Mouse (Mus musculus) A20 (cell line): ENCODE results near the gene Ctcf.

ENCODE experiments used
- DNase-seq: peaks from one replicate; pipeline ENCODE4 v3.0.0-alpha.2; 2011; ENCODE audit warnings: low read depth, low spot score

The Ctcf gene

GRCm38 (mm10) chr8:105617451-105618278 lies 18.7 kb upstream of the Ctcf start:
- no peak for DNase-seq

GRCm38 (mm10) chr8:105618279-105618634 lies 18.1 kb upstream of the Ctcf start:
- no peak for DNase-seq

GRCm38 (mm10) chr8:105618892-105619591 lies 17.3 kb upstream of the Ctcf start:
- DNase-seq: no peak

GRCm38 (mm10) chr8:105620211-105620610 lies 16.2 kb upstream of the Ctcf start:
- no peak for DNase-seq

DNA sequence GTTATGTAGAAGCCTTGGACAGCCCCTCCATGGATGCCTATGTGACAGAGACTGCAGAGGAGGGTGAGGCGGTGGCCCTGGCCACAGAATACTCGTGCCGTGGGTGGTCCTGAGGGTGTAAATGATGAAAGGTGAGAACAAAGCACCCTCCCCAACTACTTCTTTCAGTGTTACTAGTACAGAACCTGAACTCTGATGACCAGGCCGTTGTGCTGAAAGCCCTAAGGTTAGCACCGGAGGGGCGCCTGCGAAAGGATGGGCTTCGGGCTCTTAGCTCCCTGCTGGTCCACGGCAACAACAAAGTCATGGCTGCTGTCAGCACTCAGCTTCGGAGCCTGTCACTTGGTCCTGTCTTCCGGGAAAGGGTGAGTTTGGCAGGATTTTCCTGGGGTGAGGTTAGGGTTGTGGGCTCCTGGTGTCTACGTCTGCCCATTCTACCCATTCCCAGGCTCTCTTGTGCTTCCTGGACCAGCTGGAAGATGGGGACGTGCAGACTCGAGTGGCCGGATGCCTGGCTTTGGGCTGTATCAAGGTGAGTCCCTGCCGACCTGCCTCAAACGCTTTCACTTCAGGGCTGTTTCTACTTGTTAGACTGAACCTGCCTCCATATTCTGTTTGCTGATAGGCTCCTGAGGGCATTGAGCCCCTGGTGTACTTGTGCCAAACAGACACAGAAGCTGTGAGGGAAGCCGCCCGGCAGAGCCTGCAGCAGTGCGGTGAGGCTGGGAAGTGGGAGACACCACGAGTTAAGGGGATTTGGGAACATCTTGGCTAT lies 15.2 kb upstream of the Ctcf start:
- DNase-seq: no peak

- no peak for DNase-seq
These were observed 14.5 kb upstream of the Ctcf start for GRCm38 (mm10) chr8:105621841-105622240.

- peak; percentile 98 for DNase-seq
These were observed 13.9 kb upstream of the Ctcf start for GRCm38 (mm10) chr8:105622421-105622920.

DNA sequence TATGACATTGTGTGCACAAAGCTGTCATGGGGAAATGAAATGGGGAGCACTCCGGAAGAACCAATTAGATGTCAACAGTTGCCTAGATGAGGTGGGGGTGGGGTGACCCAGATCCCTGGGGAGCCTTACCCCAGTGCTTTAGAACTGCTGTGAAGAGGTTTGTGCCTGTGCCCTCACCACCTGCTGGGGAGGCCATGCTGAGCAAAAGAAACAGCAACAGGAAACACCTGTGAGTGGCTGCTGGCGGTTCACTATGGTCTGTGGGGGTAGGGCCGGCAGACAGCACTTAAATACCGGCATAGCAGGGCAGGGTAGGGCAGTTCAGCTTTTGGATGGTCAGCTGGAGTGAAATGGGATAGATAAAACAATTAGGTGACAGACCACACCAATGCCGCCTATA lies 13.2 kb upstream of the Ctcf start:
- peak; percentile 99 for DNase-seq

- DNase-seq: peak; percentile 64
These were observed 12.6 kb upstream of the Ctcf start for GRCm38 (mm10) chr8:105623679-105624245.

DNA sequence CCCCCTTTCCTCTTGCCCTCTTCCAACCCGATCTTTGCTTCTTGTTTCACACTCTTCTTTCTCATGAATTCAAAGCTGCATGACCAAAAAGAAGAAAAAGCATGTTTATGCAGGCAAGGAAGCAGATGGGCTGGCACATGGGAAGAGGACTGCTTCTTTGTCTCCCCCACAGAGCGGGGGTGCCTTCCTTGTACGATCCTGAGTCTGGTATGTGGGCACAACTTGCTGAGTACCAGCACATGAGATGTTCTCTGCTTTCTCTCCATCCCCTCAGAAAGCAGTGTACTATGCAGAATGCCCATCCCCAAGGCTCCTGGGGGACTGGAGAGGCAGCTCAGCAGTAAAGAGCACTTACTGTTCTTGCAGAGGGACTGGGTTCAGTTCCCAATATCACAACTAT lies 12.0 kb upstream of the Ctcf start:
- DNase-seq: peak; percentile 65

DNA sequence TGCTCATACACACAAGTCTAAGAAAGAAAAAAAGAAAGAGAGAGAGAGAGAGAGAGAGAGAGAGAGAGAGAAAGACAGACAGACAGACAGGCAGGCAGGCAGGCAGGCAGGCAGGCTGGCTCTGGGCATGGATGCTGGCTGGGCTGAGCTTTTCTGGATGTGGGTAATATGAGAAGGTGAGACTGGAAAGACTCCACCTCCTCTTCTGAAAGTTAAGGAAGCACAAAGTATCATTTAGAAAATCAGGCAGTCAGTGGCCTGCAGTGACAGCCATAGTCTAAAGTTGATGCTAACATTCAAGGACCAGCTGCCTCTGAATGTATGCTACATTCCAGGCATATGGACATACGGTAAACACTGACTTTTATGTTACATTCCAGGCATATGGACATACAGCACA lies 11.5 kb upstream of the Ctcf start:
- peak; percentile 46 for DNase-seq

DNA sequence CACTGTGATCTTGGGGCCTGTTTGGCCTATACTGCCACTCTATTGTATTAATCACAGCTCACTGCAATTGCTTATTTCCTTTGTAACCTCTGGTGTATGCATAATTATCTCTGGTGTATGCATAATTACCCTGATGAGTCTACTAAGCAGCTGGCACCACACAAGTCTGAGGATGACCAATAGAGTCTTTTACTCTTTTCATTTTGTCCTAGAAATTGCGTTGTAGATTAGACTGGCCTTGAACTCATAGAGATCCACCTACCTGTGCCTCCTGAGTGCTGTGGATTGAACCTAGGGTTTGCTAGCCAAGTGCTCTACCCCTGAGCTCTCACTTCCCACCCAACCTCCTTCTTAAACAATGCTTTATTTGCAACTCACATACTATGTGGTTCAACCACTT lies 10.3 kb upstream of the Ctcf start:
- DNase-seq: peak; percentile 59

DNA sequence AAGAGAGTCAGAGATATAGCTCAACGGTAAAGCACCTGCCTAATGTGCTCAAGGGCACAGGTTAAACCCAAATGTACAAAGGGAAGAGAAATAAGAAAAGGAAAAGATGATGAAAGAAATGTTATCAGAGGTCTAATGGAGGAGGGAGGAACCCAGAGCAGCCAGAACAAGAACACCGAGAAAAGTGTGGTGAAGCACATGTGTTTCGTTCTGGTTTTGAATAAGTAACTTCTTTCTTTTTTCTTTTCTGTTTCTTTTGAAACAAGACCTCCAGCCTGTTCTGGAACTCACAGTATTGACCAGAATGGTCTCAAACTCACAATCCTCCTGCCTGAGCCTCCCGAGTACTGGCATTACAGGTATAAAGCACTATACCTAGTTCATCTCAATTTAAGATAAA lies 7.0 kb upstream of the Ctcf start:
- DNase-seq: peak; percentile 60

GRCm38 (mm10) chr8:105634771-105635458 lies 1.5 kb upstream of the Ctcf start:
- peak; percentile 45 for DNase-seq

- peak; percentile 44 for DNase-seq
These were observed 887 bp upstream of the Ctcf start for GRCm38 (mm10) chr8:105635481-105635880.

DNA sequence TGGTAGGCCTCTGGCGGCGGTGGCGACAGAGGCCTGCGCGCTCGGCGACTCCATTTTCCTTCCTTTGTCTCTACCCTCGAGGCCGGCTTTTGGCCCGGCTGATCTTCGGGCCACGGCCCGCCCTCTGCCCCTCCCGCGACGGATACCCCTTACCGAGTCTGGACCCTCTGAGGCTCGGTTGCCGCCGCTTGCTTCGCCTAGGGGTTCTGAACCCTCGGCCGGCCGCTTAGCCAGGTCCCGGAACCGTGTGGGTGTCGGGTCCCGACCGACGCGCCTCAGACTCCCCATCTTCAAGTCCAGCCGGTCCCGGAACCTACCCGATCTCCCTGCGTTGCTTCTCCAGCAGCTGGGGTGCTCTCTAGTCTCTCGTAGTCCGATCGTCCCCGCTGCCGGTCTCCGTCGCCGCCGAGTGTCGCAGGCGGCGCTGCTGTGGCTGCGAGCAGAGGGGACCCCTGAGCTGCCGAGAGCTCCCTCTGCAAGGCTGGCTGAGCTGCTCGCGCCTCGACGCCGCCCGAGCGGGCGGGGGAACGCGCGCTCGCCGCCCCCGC lies 669 bp downstream of the Ctcf start, which contains the start of gene Agrp:
Gene Agrp (minus strand): TSS at position 431 of the 548 bp plus-strand sequence.
- DNase-seq: peak; percentile 79

GRCm38 (mm10) chr8:105637601-105638041 lies 1.3 kb downstream of the Ctcf start:
- DNase-seq: peak; percentile 73

GRCm38 (mm10) chr8:105638510-105638909 lies 2.1 kb downstream of the Ctcf start:
- no peak for DNase-seq

- DNase-seq: no peak
These were observed 3.5 kb downstream of the Ctcf start for GRCm38 (mm10) chr8:105639835-105640234.

DNA sequence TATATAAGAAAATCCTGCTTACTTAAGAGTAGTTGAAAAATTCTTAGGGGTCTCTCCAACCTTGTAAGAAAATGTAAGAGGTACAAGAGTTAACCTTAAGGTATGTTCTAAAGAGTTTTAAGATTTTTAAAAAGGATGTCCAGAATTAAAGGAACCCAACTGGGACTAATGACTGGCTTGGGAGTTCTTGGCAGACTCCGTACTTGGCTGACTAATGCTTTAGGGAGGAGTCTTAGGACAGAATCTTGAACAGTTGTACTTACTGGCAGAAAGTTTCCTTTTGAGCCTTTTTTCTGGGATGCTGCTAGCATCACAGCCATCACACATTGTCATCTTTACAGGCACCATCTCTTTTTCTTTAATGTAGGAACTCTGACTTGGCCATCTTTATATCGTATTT lies 4.1 kb downstream of the Ctcf start:
- DNase-seq: no peak

- DNase-seq: no peak
These were observed 8.8 kb downstream of the Ctcf start for GRCm38 (mm10) chr8:105645205-105645604.
